Mouse (Mus musculus) kidney, adult 9 months (tissue): Measurements from ENCODE around the gene Elmo1.

Source experiments
- DNase-seq: peaks from one replicate; pipeline ENCODE4 v3.0.0; 2022

The Elmo1 gene

DNA sequence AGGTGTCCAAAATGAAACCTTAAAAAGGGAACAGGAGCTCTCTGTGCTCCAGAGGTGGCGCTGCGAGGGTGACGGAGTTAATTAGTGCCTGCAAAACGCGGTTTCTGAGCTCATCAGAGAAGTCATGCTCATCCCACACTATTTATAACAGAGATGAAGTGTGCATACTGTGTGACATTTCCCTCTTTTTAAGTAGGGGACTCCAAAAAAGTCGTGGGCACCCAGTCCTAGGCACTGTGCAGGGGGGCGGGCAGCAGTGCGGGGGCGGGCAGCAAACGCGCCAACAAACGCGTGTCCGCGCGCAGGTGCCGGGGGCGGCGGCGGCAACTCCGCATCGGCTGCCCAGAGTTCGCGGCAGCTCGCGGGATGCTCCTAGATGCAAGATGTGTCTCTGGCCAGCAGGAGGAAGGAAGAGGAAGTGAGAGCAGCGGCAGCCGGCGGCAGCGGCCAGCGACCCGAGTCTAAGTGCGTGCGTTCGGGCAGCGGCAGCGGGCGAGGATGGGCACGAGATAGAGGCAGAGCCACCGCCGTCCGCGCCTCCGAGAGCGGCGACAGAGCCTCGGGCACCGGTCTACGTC lies at the start of gene Elmo1:
Gene Elmo1, plus strand, starts transcription at position 464 of the 578 bp plus-strand sequence.
- DNase-seq: peak; percentile 57

DNA sequence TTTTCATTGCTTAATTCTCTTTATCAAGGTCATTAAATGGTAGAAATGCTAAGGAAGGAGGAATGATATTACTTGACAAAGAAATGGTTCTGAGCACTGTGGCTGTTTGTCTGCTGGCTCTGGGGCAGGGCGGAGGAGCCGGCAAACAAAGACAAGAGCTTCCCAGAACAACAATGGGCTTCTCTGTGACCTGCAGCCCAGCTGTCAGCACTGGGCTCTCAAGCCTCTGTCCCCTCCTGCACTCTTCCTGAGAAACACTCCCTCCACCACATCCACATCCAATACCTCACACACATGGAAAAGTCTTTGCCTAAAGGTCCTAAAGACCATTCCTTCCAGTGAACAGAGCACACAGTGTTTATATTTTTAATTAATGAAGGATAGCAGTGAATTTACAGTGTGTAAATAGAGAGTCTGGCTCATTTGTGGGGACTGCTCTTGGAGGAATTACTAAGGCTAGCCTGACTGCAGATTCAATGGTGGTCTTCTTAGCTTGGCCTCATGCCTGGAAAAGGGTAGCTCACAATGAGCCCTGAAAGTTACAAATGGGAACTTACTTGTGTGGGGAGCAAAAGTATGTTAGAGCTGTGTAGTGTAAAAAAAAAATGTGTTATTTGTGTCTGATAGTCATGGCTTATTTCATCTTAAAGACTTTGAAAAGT lies 49.1 kb upstream of the Elmo1 start:
- DNase-seq: no peak

DNA sequence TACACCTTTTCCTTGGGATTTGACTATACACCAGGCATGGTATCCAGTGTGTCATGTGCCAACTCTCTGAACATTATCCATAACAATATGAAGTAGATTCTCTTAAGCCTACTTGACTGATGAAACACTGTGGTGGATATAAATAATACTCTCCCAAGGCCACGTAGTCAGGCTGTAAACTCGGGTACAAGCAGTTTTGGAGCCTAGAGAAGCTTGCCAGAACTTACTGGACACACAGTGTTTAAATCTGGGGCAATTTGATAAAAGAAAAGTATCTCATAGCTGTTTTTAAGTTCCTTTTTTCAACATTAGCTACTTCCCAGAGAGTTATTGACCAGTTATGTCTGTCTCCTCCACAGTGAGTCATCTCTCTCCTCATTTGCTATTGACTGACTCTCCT lies 47.5 kb upstream of the Elmo1 start:
- DNase-seq: no peak

DNA sequence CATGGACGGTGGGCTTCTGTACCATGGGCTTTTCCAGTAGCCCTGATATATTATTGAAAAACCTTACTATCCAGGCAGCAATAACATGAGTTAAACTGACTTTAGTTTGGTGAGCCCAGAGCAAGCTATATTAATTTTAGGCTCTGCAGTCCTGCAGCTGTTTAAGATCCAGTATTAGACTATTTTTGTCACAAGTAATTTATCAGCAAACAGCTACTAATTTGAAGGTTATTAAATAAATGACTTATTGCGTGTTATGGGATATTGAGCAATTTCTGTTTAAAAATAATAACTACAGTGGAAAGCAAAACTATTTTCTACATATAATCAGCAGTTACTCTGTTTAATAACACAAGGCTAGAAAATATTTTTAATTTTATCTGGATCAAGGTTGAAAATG lies 45.0 kb upstream of the Elmo1 start:
- no peak for DNase-seq

DNA sequence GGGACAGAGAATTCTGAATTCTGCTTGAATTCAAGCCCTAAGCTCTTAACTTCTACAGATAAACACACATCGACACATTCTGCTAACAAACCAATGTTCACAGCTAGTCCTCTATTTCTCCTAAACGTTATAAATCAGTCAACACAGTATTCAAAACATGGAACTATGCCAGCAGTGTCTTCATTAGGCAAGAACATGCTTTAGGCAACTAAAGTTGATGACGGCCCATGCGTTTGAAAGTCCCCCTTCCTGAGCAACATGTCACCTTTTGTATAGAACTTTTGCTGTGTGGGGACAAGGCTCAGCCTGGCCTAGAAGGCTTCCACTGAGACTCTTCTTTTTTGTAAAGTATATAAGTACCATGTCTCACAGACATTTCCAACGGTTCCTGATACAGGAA lies 44.6 kb upstream of the Elmo1 start:
- DNase-seq: no peak

DNA sequence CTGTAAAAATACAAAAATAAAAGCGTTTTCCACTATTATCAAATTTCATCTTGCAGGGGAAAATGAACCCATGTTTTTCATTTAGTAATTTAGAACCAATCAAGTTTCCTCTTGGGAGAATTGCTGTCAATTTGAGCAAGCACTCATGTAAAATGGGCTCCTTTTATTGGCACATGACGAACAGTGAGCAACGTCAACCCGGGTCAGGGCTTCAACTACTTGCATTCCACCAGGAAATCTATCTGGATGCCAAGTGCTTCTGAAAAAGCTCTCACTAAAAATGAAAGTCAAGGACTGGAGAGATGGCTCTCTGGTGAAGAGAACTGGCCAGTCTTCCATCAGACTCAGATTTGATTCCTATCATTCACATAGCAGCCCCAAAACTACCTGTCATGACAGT lies 44.0 kb upstream of the Elmo1 start:
- DNase-seq: no peak

DNA sequence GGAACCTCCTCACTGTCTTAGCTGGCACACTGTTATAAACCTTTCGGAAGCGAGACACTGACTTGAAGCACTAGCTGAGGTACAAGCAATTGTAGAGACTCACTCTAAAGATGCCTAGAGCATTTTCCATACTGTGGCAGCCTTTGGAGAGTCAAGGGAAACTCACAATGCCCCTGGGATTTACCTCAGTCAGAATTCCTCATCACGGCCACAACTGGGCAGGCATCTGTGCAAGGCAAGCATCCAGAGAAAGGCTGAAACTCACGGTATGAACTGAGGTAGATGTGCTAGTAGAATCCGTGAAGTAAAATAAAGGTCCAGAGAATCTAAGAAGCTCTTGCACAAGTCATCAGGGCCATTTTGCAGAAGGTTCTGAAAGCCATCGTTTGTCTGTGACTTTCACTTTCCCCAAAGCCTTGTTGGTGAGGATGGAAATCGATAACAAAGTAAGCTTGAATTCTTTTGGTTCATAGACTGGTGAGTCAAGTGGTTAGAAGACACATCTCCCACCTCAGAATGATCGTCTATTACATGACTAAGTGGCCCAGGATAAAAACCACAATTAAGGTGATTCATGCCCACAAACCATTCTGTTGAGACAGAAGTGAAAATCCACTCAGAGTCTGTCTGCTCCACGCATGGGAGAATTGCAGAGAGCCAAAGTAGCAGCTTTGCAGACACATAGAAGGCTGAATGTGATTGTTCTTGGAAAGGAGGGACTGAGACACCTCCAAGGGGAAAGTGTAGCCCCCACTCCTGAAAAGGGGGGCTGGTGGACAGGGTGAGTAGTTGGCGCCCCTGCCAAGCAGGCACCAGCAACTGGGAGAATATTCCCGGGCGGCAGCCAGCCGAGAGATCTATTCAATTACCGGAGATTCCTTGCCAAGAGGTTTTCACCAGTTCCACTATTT lies 42.2 kb upstream of the Elmo1 start:
- DNase-seq: no peak

DNA sequence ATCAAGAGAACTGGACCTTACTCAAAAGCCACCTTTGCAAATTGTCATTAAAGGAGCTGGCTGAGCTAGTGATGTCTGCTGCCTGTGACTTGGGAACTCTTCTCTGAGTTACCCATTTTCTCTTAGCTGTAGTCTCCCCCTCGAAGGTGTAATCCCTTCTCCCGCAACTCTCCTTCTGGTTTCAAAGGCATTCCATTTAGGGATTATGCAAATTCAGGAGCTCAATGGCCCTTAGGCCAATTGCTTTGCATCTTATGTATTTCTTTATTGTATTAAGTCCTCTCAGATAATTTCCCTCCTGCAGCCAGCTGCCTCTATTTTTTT lies 41.6 kb upstream of the Elmo1 start:
- DNase-seq: no peak

DNA sequence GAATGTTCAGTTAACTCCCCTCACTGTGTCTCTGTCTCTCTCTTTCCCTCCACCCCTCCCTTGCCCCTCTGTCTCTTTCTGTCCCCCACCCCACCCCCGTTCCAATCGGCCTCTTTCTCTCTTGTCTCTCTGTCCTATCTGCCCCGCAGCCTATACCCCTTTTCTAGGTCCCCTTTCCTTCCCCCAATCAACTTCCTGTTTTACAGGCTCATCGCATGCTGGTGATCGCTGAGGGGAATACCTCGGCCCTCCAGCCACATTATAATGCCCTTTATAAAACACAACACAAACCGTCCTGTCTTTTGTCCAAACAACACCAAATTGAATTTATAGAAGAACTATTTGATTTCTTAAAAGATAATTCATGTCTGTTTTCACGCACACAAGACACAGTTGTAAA lies 40.7 kb upstream of the Elmo1 start:
- DNase-seq: no peak

DNA sequence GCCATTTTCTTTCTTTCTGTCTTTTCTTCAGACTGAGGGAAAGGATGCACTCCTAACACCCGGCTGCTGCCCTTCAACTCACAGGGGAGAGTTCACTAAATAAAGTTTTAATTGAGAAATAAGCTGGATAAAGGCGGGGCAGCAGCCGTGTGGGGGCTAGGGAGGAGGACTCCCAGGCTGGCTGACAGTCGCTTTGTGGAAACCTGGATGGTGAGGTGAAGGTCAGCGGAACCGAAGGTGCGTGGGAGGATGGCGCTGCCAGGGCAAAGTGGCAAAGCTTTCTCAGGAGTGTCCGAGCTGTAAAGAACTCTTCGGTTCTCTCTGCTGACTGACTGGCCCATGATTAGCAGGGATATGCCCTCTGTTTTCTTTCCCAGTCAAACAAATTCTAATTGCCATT lies 40.2 kb upstream of the Elmo1 start:
- no peak for DNase-seq

DNA sequence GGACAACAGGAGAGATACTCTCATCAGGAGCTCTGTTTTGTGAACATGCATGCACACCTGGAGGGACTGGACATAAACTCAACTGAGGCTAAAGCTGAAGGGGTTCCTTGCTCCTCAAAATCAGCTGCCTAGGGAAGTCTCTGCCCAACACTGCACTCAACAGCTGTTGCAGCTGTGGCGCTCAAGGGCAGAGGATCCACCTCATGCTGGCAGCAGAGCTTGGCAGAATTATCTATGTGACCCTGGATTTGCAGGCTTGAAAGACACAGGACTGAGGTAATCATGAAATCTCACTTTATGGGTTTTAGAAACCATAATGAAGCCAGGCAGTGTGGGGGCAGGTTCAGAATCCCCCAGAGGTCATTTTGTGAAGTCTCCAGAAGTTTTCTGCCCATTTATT lies 32.5 kb upstream of the Elmo1 start:
- DNase-seq: no peak

DNA sequence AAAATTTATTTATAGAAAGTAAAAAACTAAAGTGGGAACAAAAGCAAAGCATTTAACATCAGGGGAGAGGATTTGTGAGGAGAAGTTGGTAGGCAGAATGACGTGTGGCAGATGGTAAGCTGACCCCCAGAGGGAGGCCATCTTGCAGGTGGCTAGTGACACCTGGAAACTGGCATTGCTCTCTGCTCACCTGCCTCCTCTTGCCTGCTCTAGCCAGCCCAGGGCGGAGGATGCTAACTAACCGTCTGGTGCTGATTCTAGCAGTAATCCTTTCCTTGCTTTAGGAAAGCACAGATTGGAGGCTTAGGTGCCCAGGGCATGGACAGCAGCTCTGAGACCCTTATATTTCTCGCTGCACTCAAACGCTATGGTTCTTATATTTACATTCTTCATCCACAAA lies 29.4 kb upstream of the Elmo1 start:
- no peak for DNase-seq

DNA sequence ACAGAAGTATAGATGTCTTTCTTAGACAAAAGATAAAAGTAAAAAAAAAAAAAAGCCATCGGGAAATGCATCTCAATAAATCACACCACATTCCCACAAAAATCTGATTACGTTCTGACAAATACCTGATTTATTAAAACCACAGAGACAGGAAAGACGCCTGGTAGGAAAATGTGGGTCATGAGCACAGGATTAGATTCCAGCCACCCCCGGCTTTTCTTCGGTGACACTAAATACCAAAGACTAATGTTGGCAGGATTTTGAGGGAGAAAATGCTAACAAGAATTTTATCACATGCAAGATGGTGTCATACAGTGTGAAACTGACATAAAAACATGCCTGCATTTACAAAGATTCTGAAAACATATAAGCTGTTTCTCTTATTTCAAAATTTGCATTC lies 27.1 kb upstream of the Elmo1 start:
- DNase-seq: peak; percentile 9

DNA sequence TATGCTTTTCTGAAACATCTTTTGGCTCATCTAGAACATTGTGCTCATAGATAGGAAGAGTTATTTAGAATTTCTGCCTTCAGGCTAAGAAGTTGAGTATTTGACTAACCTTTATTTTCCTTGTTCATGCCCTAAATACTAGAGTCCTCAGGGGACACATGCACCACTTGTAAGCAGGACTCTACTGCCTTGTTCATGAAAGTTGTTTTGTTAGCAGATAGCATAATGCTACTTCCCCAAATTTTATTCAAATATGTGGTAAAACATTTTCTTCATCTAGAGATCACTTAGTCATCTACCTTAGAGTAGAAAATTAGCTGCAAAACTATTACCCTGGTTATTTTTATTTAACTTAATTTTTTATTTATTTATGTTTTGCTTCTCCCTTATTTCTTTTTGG lies 18.4 kb upstream of the Elmo1 start:
- no peak for DNase-seq

DNA sequence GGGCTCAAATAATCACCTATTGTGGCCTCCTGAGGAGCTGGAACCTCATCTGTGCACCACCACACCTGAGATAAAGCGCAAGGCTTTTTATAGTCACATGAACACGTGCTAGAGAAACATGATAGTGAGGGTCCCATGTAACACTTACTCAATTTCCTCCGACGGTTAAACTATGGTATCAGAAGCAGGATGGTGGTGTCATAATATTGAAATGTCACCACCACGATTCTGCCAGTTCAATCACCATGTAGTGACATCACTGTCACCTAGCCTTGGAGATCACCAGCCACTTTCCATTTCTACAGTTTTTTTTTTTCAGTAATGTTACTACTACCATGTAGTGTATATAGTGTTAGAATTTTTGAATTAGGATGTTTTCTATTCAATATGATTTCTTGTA lies 17.4 kb upstream of the Elmo1 start:
- no peak for DNase-seq

DNA sequence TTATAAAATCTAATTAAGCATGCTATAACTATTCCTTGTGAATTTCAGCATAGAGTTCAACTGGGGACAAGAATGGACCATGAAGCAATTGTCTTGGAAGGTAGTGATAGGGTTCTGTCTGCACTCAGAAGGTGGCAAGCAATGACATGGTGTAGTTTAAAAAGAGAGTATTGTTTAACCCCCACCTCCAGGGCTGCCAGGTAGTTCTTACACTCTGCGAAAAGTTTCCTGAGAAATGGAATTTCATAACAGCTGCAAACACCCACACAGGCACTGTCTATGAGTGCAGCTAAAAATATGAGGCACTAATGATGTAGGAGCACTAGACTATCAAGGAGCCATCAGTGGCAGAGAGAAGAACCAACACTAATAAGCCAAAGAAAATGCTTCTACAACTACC lies 13.9 kb upstream of the Elmo1 start:
- no peak for DNase-seq

DNA sequence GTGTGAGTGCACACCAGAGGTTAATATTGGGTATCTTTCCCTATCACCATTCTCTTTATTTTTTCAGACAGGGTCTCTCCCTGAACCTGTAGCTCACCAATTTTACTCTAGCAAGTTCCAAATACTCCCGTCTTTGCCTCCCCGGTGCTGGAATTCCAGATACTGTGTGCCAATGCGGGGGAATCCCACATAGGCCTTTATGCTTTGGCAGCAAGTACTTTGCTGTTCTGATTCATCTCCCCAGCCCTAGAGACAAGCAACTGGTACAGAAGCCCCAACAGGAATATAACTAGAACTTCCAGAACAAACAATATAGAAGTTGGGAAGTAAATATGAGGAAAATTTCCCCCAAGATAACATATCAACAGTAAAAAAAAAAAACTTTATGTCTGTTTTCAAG lies 13.2 kb upstream of the Elmo1 start:
- no peak for DNase-seq

DNA sequence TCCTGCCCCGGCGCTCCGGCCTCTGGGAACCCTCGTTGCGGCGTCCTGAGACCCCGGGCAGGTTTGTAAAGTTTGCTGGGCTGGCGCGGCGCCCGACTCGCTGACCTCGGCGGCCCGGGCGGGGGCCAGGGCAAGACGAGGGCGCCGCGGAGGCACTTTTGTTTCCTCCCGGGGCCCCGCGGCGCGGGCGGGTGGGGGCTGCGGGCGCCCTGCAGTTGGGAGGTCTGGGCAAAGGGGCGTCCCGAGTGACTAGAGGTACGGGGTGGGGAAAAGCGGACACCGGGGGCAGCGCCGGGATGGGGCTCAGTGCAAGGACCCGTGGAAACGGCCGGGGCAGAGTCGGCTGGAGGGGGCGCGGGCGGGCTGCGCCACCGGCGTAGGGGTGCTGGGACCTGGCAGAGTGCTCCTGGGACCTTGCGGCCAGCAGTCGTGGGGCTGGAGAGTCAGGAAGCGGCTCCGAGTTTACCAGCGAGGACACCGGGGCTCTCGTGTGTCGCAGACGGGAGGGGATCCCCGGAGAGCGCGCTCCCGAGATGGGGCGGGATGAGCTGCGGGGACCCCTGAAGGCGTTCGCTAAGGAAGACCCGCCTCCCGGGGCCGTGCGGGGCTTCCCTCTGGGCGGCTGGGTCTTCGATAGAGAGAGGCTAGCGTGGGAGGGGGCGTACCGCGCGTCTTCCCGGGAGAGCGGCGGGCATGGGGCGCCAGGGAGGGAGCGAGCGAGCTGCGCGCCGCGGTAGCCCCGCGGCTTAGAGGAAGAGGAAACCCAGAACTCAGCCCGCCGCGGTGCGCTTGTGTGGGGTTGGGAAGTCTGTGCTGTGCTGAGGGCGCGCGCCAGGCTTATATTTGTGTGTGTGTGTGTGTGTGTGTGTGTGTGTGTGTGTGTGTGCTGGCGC lies 561 bp downstream of the Elmo1 start:
- no peak for DNase-seq

DNA sequence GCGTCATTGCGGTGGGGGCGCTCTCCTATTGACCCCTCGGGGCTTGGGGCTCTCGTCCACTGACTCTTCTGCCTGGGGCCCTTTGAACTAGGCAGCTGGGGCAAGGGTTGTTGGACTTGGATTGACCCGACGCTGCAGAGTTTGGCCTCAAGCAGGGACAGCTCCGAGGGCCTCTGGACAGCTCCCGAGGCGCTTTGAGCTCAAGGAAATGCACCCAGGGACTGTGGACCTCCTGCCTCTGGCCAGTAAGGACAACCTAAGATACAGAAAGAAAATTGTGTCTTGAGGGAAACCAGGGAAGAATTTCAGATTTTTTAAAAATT lies 1.2 kb downstream of the Elmo1 start:
- peak; percentile 9 for DNase-seq

DNA sequence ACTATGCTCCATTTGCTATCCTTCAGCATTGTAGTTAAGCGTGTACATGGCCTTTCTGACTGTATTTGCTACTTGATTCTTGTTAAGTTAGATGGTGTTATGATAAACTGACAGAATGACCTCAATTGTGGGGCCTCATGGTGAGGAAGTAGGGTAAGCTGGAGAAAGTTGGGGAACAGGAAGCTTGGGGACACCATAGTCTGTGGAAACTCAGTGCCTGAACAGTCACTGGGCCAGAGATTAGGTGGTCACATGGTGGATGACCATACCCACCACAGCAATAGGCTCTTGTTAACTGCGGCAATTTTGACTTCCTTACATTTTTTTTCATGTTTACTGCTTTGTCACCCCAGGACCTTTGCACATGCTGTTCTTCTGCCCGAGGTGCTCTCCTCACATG lies 1.9 kb downstream of the Elmo1 start:
- DNase-seq: no peak

DNA sequence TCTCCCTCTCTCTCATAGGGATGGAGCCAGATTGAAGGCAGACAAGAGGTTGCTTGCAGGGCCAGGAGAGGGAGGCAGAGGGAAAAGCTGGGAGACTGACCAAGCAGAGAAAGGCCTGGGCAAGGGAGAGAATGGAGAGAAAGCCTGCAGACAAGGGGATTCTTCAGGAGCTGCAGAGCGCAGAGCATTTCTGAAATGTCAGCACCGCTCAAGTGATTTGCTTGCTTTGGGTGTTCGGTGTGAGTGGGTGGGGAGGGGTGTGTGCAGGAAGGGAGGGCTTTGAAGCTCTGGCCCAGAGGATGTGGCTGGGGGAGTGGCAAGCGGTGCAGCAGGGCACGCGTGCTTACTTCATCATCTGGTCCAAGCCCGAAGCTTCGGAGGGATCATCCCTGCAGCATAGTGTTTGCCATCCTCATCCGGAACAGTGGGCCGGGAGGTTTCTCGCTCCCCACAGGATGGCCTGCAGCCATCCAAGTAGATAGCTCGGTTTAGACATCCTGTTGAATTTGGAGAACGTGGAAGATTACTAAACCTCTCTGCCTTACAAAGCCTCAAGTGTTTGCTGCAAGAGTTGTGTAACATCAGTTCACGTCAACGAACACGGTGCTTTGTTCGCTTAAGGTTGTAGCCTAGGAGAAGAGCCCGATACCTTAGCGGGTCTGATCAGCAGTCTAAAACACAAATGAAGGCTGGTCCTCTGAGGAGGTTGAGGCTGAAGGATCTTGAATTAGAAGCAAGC lies 3.1 kb downstream of the Elmo1 start:
- DNase-seq: peak; percentile 7

DNA sequence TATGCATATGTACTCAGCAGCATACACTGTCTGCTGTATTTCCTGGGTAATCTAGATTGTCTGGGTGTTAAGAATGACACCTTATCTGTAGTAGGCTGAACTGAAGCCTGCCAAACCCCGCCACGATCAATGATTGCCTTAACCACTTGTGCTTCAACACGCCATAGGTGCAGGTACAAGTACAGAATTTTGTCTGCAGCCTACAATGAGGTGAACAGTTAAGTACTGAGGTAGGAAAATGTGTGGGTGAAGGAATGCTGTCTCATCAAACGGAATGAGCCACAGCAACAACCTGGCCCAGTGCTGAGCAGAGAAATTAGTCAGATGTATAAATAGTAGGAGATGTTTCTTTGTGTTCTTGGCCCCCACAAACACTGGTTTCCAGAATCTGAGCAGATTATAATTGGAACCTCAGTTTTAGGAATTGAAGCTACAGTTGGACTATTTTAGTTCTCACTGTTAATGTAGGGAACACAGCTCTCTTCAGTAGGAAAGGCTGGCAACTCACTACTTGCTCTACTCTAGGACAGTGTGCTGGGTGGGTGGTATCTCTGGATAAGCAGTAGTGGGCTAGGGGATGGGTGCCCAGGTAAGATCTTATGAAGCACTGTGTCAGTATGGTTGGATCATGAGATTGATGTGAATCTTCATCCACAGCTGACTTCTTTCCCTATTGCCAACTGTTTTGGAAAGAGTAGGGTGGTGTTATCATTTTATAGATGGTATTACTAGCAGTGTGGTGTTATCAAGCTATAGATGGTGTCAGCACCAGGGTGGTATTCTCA lies 4.7 kb downstream of the Elmo1 start:
- DNase-seq: no peak
